8 mouse cellular contexts compared by ENCODE assay signal in genomic region chr9:63956052-63956451, GRCm38 (mm10).
DNase-seq lines count a peak whose midpoint lies in the region; ATAC-seq and TF ChIP-seq lines count a peak whose summit lies in the region.

No protein-coding gene starts in this region.

- intact Hi-C loops in gastrocnemius, adult 2 months (cut with DNase I): loop anchor here (5.0 kb wide), 1 partner anchor 39 kb away; no protein-coding TSS in a partner anchor

- H3K36me3 ChIP-seq in midbrain, embryonic 12.5 days: 0 out of 2 replicates have a peak, but pooled peaks cover 14% of the 10 kb centered on the region
- H3K36me3 ChIP-seq in midbrain, embryonic 13.5 days: no peaks in the 10 kb centered on the region
- peaks cover 30% of the 10 kb centered on the region for H3K36me3 ChIP-seq in kidney, embryonic 15.5 days
- H3K36me3 ChIP-seq in liver, postnatal 0 days (replicated peaks; ENCODE audit: insufficient read depth, low read length): no peaks in the 10 kb centered on the region

- H3K27ac ChIP-seq in midbrain, embryonic 12.5 days (replicated peaks): no peak overlapping the region
- no peak overlapping the region for H3K27ac ChIP-seq in midbrain, embryonic 13.5 days
- H3K27ac ChIP-seq in gastrocnemius, adult 2 months: no peak overlapping the region
- 0 out of 2 replicates have a peak overlapping the region, but pooled peaks have one; percentile 11 for H3K27ac ChIP-seq in kidney, embryonic 15.5 days
- no peak overlapping the region for H3K27ac ChIP-seq in liver, postnatal 0 days (ENCODE audit: low read depth)

- ATAC-seq in midbrain, embryonic 12.5 days (ENCODE audit: low FRiP score, low read depth): 0 out of 2 replicates have a peak, but pooled peaks have one; percentile 39
- no peak for ATAC-seq in midbrain, embryonic 13.5 days
- ATAC-seq in kidney, embryonic 15.5 days (replicated peaks; ENCODE audit: low FRiP score): no peak
- no peak for ATAC-seq in liver, postnatal 0 days

- H3K9me3 ChIP-seq in midbrain, embryonic 12.5 days: no peaks in the 10 kb centered on the region
- no peaks in the 10 kb centered on the region for H3K9me3 ChIP-seq in midbrain, embryonic 13.5 days
- no peaks in the 10 kb centered on the region for H3K9me3 ChIP-seq in kidney, embryonic 15.5 days (replicated peaks)
- no peaks in the 10 kb centered on the region for H3K9me3 ChIP-seq in liver, postnatal 0 days (ENCODE audit: low read length)

- 27% methylated on average over 9 of the region's 9 CpGs for WGBS in midbrain, embryonic 12.5 days
- 15% methylated on average over 9 of the region's 9 CpGs for WGBS in midbrain, embryonic 13.5 days
- 28% methylated on average over 9 of the region's 9 CpGs for WGBS in kidney, embryonic 15.5 days
- 25% methylated on average over 9 of the region's 9 CpGs for WGBS in liver, postnatal 0 days (ENCODE audit: insufficient replicate concordance)

- H3K9ac ChIP-seq in midbrain, embryonic 12.5 days (replicated peaks): no peak overlapping the region
- no peak overlapping the region for H3K9ac ChIP-seq in midbrain, embryonic 13.5 days (replicated peaks)
- no peak overlapping the region for H3K9ac ChIP-seq in kidney, embryonic 15.5 days
- H3K9ac ChIP-seq in liver, postnatal 0 days (replicated peaks): no peak overlapping the region

- peak; percentile 98 for TF ChIP-seq CTCF in gastrocnemius, adult 2 months (IDR thresholded peaks at IDR 0.05)
- peak; percentile 86 for TF ChIP-seq CTCF in liver, postnatal 0 days (IDR thresholded peaks at IDR 0.05; ENCODE audit: low read depth)

- no peak overlapping the region for H3K4me3 ChIP-seq in midbrain, embryonic 12.5 days
- H3K4me3 ChIP-seq in midbrain, embryonic 13.5 days (replicated peaks): no peak overlapping the region
- H3K4me3 ChIP-seq in gastrocnemius, adult 2 months: no peak overlapping the region
- H3K4me3 ChIP-seq in kidney, embryonic 15.5 days (replicated peaks): no peak overlapping the region
- H3K4me3 ChIP-seq in liver, postnatal 0 days (ENCODE audit: low read depth, low read length): no peak overlapping the region

- H3K4me1 ChIP-seq in midbrain, embryonic 12.5 days: peaks cover 36% of the 10 kb centered on the region
- H3K4me1 ChIP-seq in midbrain, embryonic 13.5 days (replicated peaks): peaks cover 32% of the 10 kb centered on the region
- peaks cover 56% of the 10 kb centered on the region for H3K4me1 ChIP-seq in kidney, embryonic 15.5 days
- H3K4me1 ChIP-seq in liver, postnatal 0 days (ENCODE audit: insufficient read depth): peaks cover 14% of the 10 kb centered on the region

- no peak for TF ChIP-seq EP300 in liver, postnatal 0 days (IDR thresholded peaks at IDR 0.05; ENCODE audit: low read depth)

- peak; percentile 43 for DNase-seq in c-Kit-positive CD71-positive TER-119-negative erythroid progenitor cells, embryonic 14.5 days (ENCODE audit: low read depth)
- peak; percentile 82 for DNase-seq in gastrocnemius, adult 2 months
- DNase-seq in liver, postnatal 0 days: peak; percentile 81
- peak; percentile 84 for DNase-seq in right cerebral cortex, postnatal 14 days
- DNase-seq in urinary bladder, postnatal 36 days (ENCODE audit: low spot score in 2 of 2): peak; percentile 64 to 72

- H3K27me3 ChIP-seq in midbrain, embryonic 12.5 days: peaks cover 15% of the 10 kb centered on the region
- H3K27me3 ChIP-seq in midbrain, embryonic 13.5 days: peaks cover 3% of the 10 kb centered on the region; the same call in 1 of the 2 replicates
- no peaks in the 10 kb centered on the region for H3K27me3 ChIP-seq in kidney, embryonic 15.5 days
- H3K27me3 ChIP-seq in liver, postnatal 0 days (ENCODE audit: insufficient read depth, low read length): no peaks in the 10 kb centered on the region

- no peak overlapping the region for H3K4me2 ChIP-seq in midbrain, embryonic 12.5 days (replicated peaks)
- no peak overlapping the region for H3K4me2 ChIP-seq in midbrain, embryonic 13.5 days (replicated peaks)
- H3K4me2 ChIP-seq in kidney, embryonic 15.5 days: no peak overlapping the region
- no peak overlapping the region for H3K4me2 ChIP-seq in liver, postnatal 0 days (ENCODE audit: low read depth, low read length)
